In genomic region chr15:21110874-21111603, GRCm38 (mm10) we compare ENCODE assay signal across 8 mouse cellular contexts.
A peak's percentile ranks its signal among the peaks of the same experiment; 100 is the strongest.
DNase-seq lines count a peak whose midpoint lies in the region; ATAC-seq and TF ChIP-seq lines count a peak whose summit lies in the region.

No protein-coding gene starts in this region.

- peaks cover 6% of the 10 kb centered on the region; the same call in 1 of the 2 replicates for H3K27me3 ChIP-seq in kidney, embryonic 16.5 days (ENCODE audit: insufficient read depth, low read length)
- H3K27me3 ChIP-seq in embryonic facial prominence, embryonic 11.5 days (ENCODE audit: control insufficient read depth, insufficient read depth, low read length) = no peaks in the 10 kb centered on the region
- H3K27me3 ChIP-seq in hindbrain, postnatal 0 days (ENCODE audit: insufficient read depth, low read length) = no peaks in the 10 kb centered on the region
- H3K27me3 ChIP-seq in midbrain, embryonic 12.5 days = 0 out of 2 replicates have a peak, but pooled peaks cover 5% of the 10 kb centered on the region
- H3K27me3 ChIP-seq in heart, adult 2 months (ENCODE audit: control insufficient read depth, insufficient read depth, low read length) = no peaks in the 10 kb centered on the region

- peak overlapping the region; percentile 62 for H3K4me2 ChIP-seq in kidney, embryonic 16.5 days (replicated peaks; ENCODE audit: low read depth, low read length)
- peak overlapping the region; percentile 61 for H3K4me2 ChIP-seq in embryonic facial prominence, embryonic 11.5 days (ENCODE audit: low read depth, low read length)
- peak overlapping the region; percentile 81 for H3K4me2 ChIP-seq in hindbrain, postnatal 0 days (ENCODE audit: low read depth, low read length)
- H3K4me2 ChIP-seq in midbrain, embryonic 12.5 days (replicated peaks) = peak overlapping the region; percentile 74

- no peak for TF ChIP-seq EP300 in heart, adult 2 months (IDR thresholded peaks at IDR 0.05; ENCODE audit: insufficient read depth, low read depth, low read length)

- no peak for ATAC-seq in kidney, embryonic 16.5 days (ENCODE audit: low FRiP score, low TSS enrichment)
- ATAC-seq in embryonic facial prominence, embryonic 11.5 days (replicated peaks; ENCODE audit: insufficient number of reproducible peaks, low FRiP score, low TSS enrichment, low read depth) = no peak
- ATAC-seq in hindbrain, postnatal 0 days = 0 out of 2 replicates have a peak, but pooled peaks have one; percentile 43
- peak; percentile 47; the same call in 1 of the 2 replicates for ATAC-seq in midbrain, embryonic 12.5 days (ENCODE audit: low FRiP score, low read depth)

- H3K36me3 ChIP-seq in kidney, embryonic 16.5 days (ENCODE audit: insufficient read depth, low read length) = no peaks in the 10 kb centered on the region
- H3K36me3 ChIP-seq in embryonic facial prominence, embryonic 11.5 days (replicated peaks; ENCODE audit: control insufficient read depth, insufficient read depth, low read depth, low read length) = no peaks in the 10 kb centered on the region
- H3K36me3 ChIP-seq in hindbrain, postnatal 0 days (ENCODE audit: insufficient read depth, low read length) = no peaks in the 10 kb centered on the region
- no peaks in the 10 kb centered on the region for H3K36me3 ChIP-seq in midbrain, embryonic 12.5 days
- H3K36me3 ChIP-seq in heart, adult 2 months (ENCODE audit: control insufficient read depth, insufficient read depth, low read length) = no peaks in the 10 kb centered on the region

- DNase-seq in kidney, postnatal 36 days = no peak
- DNase-seq in embryonic facial prominence, embryonic 11.5 days (ENCODE audit: low spot score) = peak; percentile 12
- DNase-seq in hindbrain, postnatal 0 days (ENCODE audit: low spot score) = peak; percentile 46
- no peak for DNase-seq in gastrocnemius, postnatal 36 days
- no peak for DNase-seq in lung, postnatal 14 days
- DNase-seq in heart, adult 2 months = no peak

- peak overlapping the region; percentile 40 for H3K4me3 ChIP-seq in kidney, embryonic 16.5 days (ENCODE audit: low read length)
- H3K4me3 ChIP-seq in embryonic facial prominence, embryonic 11.5 days (ENCODE audit: low read depth, low read length) = peak overlapping the region; percentile 32
- peak overlapping the region; percentile 51 for H3K4me3 ChIP-seq in hindbrain, postnatal 0 days (ENCODE audit: low read length)
- peak overlapping the region; percentile 40 for H3K4me3 ChIP-seq in midbrain, embryonic 12.5 days
- H3K4me3 ChIP-seq in heart, adult 2 months = no peak overlapping the region

- H3K4me1 ChIP-seq in kidney, embryonic 16.5 days (ENCODE audit: insufficient read depth, low read length) = peaks cover 5% of the 10 kb centered on the region; the same call in 1 of the 2 replicates
- no peaks in the 10 kb centered on the region for H3K4me1 ChIP-seq in embryonic facial prominence, embryonic 11.5 days (ENCODE audit: control insufficient read depth, insufficient read depth, low read length)
- H3K4me1 ChIP-seq in hindbrain, postnatal 0 days (ENCODE audit: insufficient read depth, low read length) = no peaks in the 10 kb centered on the region
- peaks cover 11% of the 10 kb centered on the region for H3K4me1 ChIP-seq in midbrain, embryonic 12.5 days
- no peaks in the 10 kb centered on the region for H3K4me1 ChIP-seq in heart, adult 2 months (ENCODE audit: control insufficient read depth, insufficient read depth, low read length)

- H3K79me2 ChIP-seq in heart, adult 2 months (replicated peaks; ENCODE audit: control insufficient read depth, insufficient read depth, low read length) = no peaks in the 10 kb centered on the region

- TF ChIP-seq POLR2A in heart, adult 2 months (IDR thresholded peaks at IDR 0.05; ENCODE audit: insufficient read depth, low read depth, low read length) = no peak

- H3K9me3 ChIP-seq in kidney, embryonic 16.5 days (ENCODE audit: low read length) = no peaks in the 10 kb centered on the region
- H3K9me3 ChIP-seq in embryonic facial prominence, embryonic 11.5 days (replicated peaks; ENCODE audit: control insufficient read depth, low read length) = no peaks in the 10 kb centered on the region
- no peaks in the 10 kb centered on the region for H3K9me3 ChIP-seq in hindbrain, postnatal 0 days (ENCODE audit: low read length)
- H3K9me3 ChIP-seq in midbrain, embryonic 12.5 days = no peaks in the 10 kb centered on the region

- TF ChIP-seq CTCF in hindbrain, postnatal 0 days (IDR thresholded peaks at IDR 0.05; ENCODE audit: low read depth) = no peak
- no peak for TF ChIP-seq CTCF in heart, adult 2 months (IDR thresholded peaks at IDR 0.05)

- peak overlapping the region; percentile 44 for H3K9ac ChIP-seq in kidney, embryonic 16.5 days (replicated peaks; ENCODE audit: low read length)
- peak overlapping the region; percentile 15 for H3K9ac ChIP-seq in embryonic facial prominence, embryonic 11.5 days (replicated peaks; ENCODE audit: low read length)
- H3K9ac ChIP-seq in hindbrain, postnatal 0 days (replicated peaks; ENCODE audit: low read length) = peak overlapping the region; percentile 60
- H3K9ac ChIP-seq in midbrain, embryonic 12.5 days (replicated peaks) = peak overlapping the region; percentile 43
- no peak overlapping the region for H3K9ac ChIP-seq in heart, adult 2 months (ENCODE audit: low read depth, low read length)

- intact Hi-C loops in gastrocnemius, postnatal 36 days (cut with DNase I) = no loop called here
- intact Hi-C loops in heart, adult 2 months (cut with DNase I) = no loop called here

- 9% methylated on average over 23 of the region's 23 CpGs for WGBS in kidney, embryonic 16.5 days
- WGBS in embryonic facial prominence, embryonic 11.5 days = 12% methylated on average over 23 of the region's 23 CpGs
- WGBS in hindbrain, postnatal 0 days = 10% methylated on average over 23 of the region's 23 CpGs
- 12% methylated on average over 23 of the region's 23 CpGs for WGBS in midbrain, embryonic 12.5 days
- 18% methylated on average over 23 of the region's 23 CpGs for WGBS in heart, adult 2 months

- no peak overlapping the region for H3K27ac ChIP-seq in kidney, embryonic 16.5 days (ENCODE audit: low read length)
- H3K27ac ChIP-seq in embryonic facial prominence, embryonic 11.5 days (replicated peaks; ENCODE audit: low read depth, low read length) = no peak overlapping the region
- H3K27ac ChIP-seq in hindbrain, postnatal 0 days = peak overlapping the region; percentile 62
- peak overlapping the region; percentile 22; the same call in 1 of the 2 replicates for H3K27ac ChIP-seq in midbrain, embryonic 12.5 days (replicated peaks)
- no peak overlapping the region for H3K27ac ChIP-seq in heart, adult 2 months

Comparison
In these comparisons a context has a peak if more than half of its experiments do, and no peak if none do; other contexts are left out.
1. ATAC-seq: peak in hindbrain, postnatal 0 days (single experiment) and midbrain, embryonic 12.5 days (single experiment); none in kidney, embryonic 16.5 days (single experiment) and embryonic facial prominence, embryonic 11.5 days (single experiment).
2. H3K27ac ChIP-seq: peak in hindbrain, postnatal 0 days (single experiment) and midbrain, embryonic 12.5 days (single experiment); none in kidney, embryonic 16.5 days (single experiment), embryonic facial prominence, embryonic 11.5 days (single experiment) and heart, adult 2 months (single experiment).
3. DNase-seq: peak in embryonic facial prominence, embryonic 11.5 days (single experiment) and hindbrain, postnatal 0 days (single experiment); none in kidney, postnatal 36 days (0 of 2), gastrocnemius, postnatal 36 days (0 of 2), lung, postnatal 14 days (single experiment) and heart, adult 2 months (0 of 2).
4. Peak in every context shown above with its lines, with median percentiles within 50 percentile points of each other: H3K4me2 ChIP-seq.